Mouse (Mus musculus) bone marrow macrophage, adult 2 months (primary cell): Measurements from ENCODE around the gene Nt5c3b. TPM values are rescaled to one million over a fixed set of nuclear protein-coding genes. Genes with fewer than 3 reads are reported as not detected.

Source experiments
- H3K27ac ChIP-seq: 2 replicates; pipeline ENCODE4 v1.5.1; 2012; ENCODE audit warnings: low read depth, low read length; ENCODE audit not compliant: insufficient read depth
- H3K4me1 ChIP-seq: 2 replicates; pipeline ENCODE4 v1.6.1; 2012; ENCODE audit warnings: low read length; ENCODE audit not compliant: control insufficient read depth, insufficient read depth
- H3K4me3 ChIP-seq: 2 replicates; pipeline ENCODE4 v1.5.1; 2012; ENCODE audit warnings: mild to moderate bottlenecking, low read length, moderate library complexity; ENCODE audit not compliant: insufficient read depth
- CTCF ChIP-seq: IDR thresholded peaks from 2 replicates; pipeline ENCODE4 v1.5.1; 2012; ENCODE audit warnings: low read depth, mild to moderate bottlenecking, low read length, moderate library complexity
- POLR2A ChIP-seq: IDR thresholded peaks from 2 replicates; pipeline ENCODE4 v1.6.1; 2012; ENCODE audit warnings: mild to moderate bottlenecking, low read depth, low read length, borderline replicate concordance
- polyA plus RNA-seq: library from polyadenylated mRNA; stranded (reverse); fragments of >200 nt; gene quantifications from 2 replicates; pipeline ENCODE4 v1.2.4, GENCODE M21; 2012; ENCODE audit not compliant: missing spikeins, insufficient read depth, insufficient read length

Nt5c3b gene
- polyA plus RNA-seq, 1 experiment: 17.6 TPM

- no peak overlapping the region for H3K27ac ChIP-seq
- TF ChIP-seq POLR2A: no peak
- TF ChIP-seq CTCF: no peak
- H3K4me3 ChIP-seq: no peak overlapping the region
Observed at GRCm38 (mm10) chr11:100385016-100385415, 56.6 kb downstream of the Nt5c3b start.

GRCm38 (mm10) chr11:100382682-100383081 lies 58.9 kb downstream of the Nt5c3b start:
- Histone ChIP-seq H3K27ac (no peak overlapping the region), H3K4me1 (peaks cover 14% of the 10 kb centered on the region), H3K4me3 (no peak overlapping the region)
- TF ChIP-seq POLR2A (no peak), CTCF (no peak)

More at GRCm38 (mm10) chr11:100385016-100385415, 56.6 kb downstream of the Nt5c3b start:
- peaks cover 4% of the 10 kb centered on the region; the same call in 1 of the 2 replicates for H3K4me1 ChIP-seq

GRCm38 (mm10) chr11:100379311-100379710 lies 62.3 kb downstream of the Nt5c3b start:
- peaks cover 14% of the 10 kb centered on the region for H3K4me1 ChIP-seq
- H3K4me3 ChIP-seq: no peak overlapping the region
- no peak for TF ChIP-seq POLR2A
- no peak for TF ChIP-seq CTCF
- no peak overlapping the region for H3K27ac ChIP-seq

- Histone ChIP-seq H3K4me3 (no peak overlapping the region), H3K27ac (no peak overlapping the region; the same call in 1 of the 2 replicates), H3K4me1 (peaks cover 14% of the 10 kb centered on the region)
- TF ChIP-seq POLR2A (no peak), CTCF (no peak)
Observed at GRCm38 (mm10) chr11:100378446-100378845, 63.2 kb downstream of the Nt5c3b start.

- Histone ChIP-seq H3K27ac (no peak overlapping the region), H3K4me3 (no peak overlapping the region), H3K4me1 (peaks cover 14% of the 10 kb centered on the region)
- TF ChIP-seq CTCF (no peak), POLR2A (no peak)
Observed at GRCm38 (mm10) chr11:100377989-100378388, 63.6 kb downstream of the Nt5c3b start.

- no peak overlapping the region for H3K27ac ChIP-seq
- TF ChIP-seq POLR2A: no peak
- TF ChIP-seq CTCF: no peak
- H3K4me1 ChIP-seq: peaks cover 14% of the 10 kb centered on the region
- H3K4me3 ChIP-seq: no peak overlapping the region
Observed at GRCm38 (mm10) chr11:100376746-100377389, 64.7 kb downstream of the Nt5c3b start.

- TF ChIP-seq CTCF: no peak
- no peak for TF ChIP-seq POLR2A
- Histone ChIP-seq H3K4me3 (no peak overlapping the region), H3K4me1 (peaks cover 14% of the 10 kb centered on the region), H3K27ac (no peak overlapping the region)
Observed at GRCm38 (mm10) chr11:100376005-100376404, 65.6 kb downstream of the Nt5c3b start.

- TF ChIP-seq POLR2A: no peak
- TF ChIP-seq CTCF: no peak
- Histone ChIP-seq H3K27ac (no peak overlapping the region), H3K4me3 (no peak overlapping the region), H3K4me1 (peaks cover 16% of the 10 kb centered on the region)
Observed at GRCm38 (mm10) chr11:100375127-100375526, 66.5 kb downstream of the Nt5c3b start.

Other genes with a start within 250 kb of the Nt5c3b start
- not detected in 2 replicates for gene Krt9, start 248.6 kb downstream of the Nt5c3b start, polyA plus RNA-seq
- gene Krt14, start 234.3 kb downstream of the Nt5c3b start, polyA plus RNA-seq: not detected in 2 replicates
- not detected in 2 replicates for gene Krt16, start 192.9 kb downstream of the Nt5c3b start, polyA plus RNA-seq
- not detected in 2 replicates for gene Krt17, start 180.8 kb downstream of the Nt5c3b start, polyA plus RNA-seq
- gene Krt42, start 171.9 kb downstream of the Nt5c3b start, polyA plus RNA-seq: not detected in 2 replicates
- 922 and 1,042 TPM in 2 replicates for gene Eif1, start 121.9 kb downstream of the Nt5c3b start, polyA plus RNA-seq
- not detected in 2 replicates for gene Gast, start 107.4 kb downstream of the Nt5c3b start, polyA plus RNA-seq
- 0.68 and 1.2 TPM in 2 replicates for gene Hap1, start 85.7 kb downstream of the Nt5c3b start, polyA plus RNA-seq
- 7.3 and 15.0 TPM in 2 replicates for gene Jup, start 44.0 kb downstream of the Nt5c3b start, polyA plus RNA-seq
- 0.67 TPM in 1 of 2 replicates, not detected in the other for gene P3h4, start 27.0 kb downstream of the Nt5c3b start, polyA plus RNA-seq
- 1.3 and 1.6 TPM in 2 replicates for gene Fkbp10, start 26.1 kb downstream of the Nt5c3b start, polyA plus RNA-seq
- gene Klhl10, start 109 bp upstream of the Nt5c3b start, polyA plus RNA-seq: not detected in 2 replicates
- gene Klhl11, start 30.9 kb upstream of the Nt5c3b start, polyA plus RNA-seq: 4.7 and 6.1 TPM in 2 replicates
- 51.4 and 62.3 TPM in 2 replicates for gene Acly, start 86.2 kb upstream of the Nt5c3b start, polyA plus RNA-seq
- gene Ttc25, start 103.8 kb upstream of the Nt5c3b start, polyA plus RNA-seq: 0.19 and 0.34 TPM in 2 replicates
- gene Cnp, start 133.1 kb upstream of the Nt5c3b start, polyA plus RNA-seq: 40.3 and 41.2 TPM in 2 replicates
- 46.6 and 52.5 TPM in 2 replicates for gene Nkiras2, start 177.4 kb upstream of the Nt5c3b start, polyA plus RNA-seq
- 324 and 349 TPM in 2 replicates for gene Dnajc7, start 178.4 kb upstream of the Nt5c3b start, polyA plus RNA-seq